Mouse (Mus musculus): ENCODE results near the gene Slc25a19. TPM values are rescaled to one million over a fixed set of nuclear protein-coding genes. Genes with fewer than 3 reads are reported as not detected.

Gene Slc25a19
- polyA plus RNA-seq, 2 experiments from 2014 or later = 93.6 to 98.8 TPM

DNA sequence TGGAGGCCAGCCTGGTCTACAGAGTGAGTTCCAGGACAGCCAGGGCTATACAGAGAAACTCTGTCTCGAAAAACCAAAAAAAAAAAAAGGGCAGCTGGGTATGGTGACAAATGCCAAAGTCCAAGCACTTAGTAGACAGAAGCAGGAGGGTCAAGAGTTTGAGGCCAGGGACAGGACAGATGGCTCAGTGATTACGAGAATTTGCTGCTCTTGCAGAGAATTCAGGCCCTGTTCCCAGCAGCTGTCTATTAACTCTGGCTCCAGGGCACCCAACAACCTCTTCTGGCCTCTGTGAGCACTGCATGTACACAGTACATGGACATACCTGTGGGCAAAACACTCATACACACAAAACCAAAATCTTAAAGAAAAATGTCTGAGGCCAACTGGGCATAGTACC is 10.1 kb downstream of the Slc25a19 start:
- ATAC-seq = no peak

DNA sequence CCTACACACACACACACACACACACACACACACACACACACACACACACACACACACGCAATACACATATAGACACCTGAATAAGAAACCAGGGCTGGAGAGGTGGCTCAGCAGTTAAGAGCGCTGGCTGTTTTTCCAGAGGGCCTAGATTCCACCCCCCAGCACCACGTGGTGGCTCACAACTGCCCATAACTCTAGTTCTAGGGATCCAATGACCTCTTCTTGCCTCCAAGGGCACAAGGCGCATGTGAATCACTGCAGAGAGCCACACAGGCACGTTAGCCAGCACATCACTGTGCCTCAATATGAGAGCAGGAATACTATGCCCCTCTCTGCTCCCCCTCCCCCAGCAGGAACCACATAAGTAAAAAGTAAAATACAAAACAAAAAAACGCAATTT is 11.2 kb downstream of the Slc25a19 start:
- ATAC-seq = no peak

DNA sequence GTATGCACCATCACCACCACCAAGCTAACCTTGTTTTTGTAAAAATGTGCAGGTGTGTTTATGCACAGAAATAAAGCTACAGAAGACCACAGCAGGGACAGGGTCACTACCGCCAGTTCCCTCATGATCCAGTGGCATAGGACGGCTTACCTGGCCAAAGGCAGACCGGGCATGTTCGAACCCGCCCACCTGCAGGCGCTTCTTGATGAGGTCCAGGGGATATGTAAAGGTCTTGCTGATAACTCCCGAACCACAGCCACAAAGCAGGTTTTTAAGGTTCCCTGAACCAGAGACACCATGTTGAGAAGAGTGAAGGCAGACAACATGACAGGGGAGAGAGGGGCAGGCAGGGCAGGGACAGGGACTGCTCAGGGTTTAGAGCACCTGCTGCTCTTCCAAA is 11.7 kb downstream of the Slc25a19 start:
- ATAC-seq = no peak

DNA sequence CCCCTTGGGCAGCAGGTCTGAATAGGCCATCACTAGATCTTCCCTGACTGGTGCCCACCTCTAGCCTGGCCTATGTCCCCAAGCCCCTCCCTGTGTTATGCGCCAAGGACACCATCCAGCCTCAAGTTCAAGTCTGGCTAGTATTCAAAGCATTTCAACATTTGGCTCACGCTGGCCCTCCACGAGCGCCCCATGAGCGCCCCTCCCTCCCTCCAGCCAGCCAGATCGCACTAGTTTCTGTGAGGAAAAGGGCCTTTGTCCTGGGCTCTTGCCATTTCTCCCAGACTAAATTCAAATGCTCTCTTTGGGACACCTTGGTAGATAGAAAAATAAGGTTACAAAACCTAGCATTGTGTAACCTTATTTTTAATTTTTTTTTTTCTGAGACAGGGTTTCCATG is 12.2 kb downstream of the Slc25a19 start:
- ATAC-seq = no peak

DNA sequence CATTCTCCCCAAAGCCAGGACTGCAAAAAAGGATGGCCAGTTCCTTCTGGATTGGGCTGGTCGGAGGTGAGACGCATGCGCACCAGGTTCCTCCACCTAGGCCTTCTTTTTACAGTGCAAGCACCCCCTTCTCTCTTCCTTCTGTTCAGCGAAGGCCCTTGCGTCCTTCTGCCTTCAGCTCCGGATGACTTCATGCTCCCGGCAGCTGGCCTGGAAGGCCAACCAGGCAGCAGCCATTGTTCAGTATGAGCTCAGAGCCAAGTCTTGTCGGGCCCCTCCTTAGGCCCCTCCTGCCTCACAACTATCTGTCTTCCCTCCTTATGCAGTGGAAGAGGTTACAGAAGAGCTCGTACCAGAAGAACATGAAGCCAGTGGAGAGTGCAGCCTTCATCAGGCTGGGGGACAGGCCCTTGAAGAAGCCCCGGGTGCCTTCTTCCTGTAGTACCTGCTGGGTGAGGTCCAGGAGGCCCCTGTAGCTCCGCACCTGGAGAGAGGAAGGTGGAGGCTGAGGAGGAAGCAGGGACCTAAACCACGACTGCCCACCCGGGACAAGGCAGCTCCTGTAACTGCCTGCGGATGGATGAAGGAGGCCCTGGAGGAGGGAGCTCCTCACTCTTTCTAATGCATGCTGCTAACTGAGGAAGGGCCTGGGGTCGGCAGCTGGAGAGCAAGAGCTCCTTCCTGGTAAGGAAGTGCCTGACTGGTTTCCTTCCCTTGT is 12.8 kb downstream of the Slc25a19 start:
- no peak for ATAC-seq

DNA sequence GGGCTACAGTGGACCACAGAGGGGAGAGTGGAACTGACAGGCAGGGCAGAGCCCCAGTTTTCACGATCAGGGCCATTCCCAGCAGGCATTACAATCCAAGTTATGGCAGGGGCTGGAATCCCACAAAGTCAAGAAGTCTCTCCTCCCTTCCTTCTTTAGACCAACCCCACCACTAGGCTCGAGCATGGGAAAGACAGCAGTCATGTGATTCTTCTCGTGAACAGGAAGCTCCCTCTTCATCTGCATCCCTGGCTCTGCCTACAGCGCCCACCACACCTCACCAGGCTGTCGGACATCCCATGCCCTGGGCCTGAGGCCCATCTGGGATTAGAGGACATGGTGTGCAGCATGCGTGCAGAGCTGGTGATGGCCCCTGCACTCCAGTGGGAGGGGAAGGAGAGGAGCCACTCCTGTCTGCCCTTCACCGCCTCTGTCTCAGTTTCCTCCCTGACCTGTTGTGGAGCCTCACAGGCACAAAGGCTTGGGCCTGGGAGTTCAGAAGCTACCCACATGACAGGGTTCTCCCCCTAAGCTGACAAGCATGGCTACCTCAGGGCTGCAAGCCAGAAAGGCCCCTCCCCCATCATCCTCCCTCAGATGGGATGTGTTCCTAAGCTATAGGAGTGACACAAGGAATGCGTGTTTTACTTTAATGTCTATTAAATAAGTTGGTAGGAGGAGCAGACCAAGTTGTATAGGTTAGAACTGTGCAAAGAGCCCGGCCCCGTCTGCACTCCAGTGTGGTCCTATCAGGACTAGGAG is 13.6 kb downstream of the Slc25a19 start:
- ATAC-seq = no peak

DNA sequence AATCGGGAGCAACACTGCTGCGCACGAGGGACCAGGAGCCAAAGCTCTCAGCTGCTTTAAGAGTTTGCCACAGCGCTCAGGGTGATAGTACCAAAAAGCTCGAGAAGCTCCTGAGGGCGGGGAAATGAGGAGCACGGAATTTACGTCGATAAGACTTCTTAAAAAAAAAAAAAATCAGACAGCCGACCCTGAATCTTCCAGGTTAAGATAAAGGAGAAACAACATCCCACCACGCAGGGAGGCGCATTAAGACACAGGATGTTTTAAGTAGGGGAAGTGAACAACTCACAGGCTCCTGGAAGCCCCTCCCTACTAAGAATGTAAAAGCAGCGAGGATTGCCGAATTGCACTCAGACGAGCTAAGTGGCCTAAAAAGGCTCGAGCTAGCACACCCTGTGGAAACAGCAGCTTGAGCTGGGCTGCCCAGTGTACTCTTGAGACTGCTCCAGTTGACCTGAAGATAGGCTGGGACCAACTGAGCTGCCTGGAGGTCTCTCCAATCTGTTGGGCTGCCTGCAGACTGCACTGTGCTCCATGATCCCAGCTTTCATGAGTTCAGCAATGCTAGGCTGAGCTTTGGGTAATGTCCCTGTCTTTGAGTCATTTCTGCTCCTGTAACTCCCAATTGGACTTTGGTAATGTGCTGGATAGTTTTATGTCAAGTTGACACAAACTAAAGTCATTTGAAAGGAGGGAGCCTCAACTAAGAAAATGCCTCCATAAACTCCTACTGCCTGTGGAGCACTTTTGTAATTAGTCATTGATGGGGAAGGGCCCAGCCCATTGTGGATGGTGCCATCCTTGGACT is 14.8 kb downstream of the Slc25a19 start:
- ATAC-seq = peak; percentile 59

DNA sequence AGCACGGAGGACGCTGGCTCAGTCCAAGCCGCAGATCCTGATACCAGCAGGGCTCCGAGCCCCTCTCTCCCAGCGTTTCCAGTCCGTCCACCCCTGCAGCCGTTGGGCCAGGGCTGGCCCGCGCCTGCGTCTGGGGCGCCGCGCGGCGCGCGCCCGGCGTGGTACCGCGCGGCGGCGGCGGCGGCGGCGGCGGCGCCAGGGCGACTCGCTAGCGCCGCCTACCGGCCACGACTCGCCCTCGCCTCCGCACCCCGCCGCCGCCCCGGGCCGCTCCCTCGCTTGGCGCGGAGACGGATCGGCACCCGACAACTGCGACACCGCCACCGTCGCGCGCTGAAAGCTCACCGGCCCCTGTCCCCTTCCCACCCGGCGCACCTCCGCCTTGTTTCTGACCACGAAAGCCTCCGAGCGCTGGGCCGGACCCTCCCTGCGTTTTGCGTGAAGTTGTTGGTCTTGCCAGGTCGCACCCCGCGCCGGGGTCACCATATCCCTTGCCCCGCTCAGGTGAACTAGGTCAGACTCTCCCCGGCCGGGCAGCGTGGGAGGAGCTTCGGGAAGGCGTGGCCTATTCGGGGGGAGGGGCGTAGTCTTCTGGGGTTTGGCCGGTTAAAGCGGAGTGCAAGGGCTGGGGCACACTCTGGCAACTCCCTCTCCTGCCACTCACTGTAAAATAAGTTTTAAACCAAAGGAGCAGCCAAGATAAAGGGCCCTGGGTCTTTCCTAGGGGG is 15.5 kb downstream of the Slc25a19 start, which contains the start of gene Mif4gd:
Mif4gd (minus strand) TSS at position 560 of the 728 bp plus-strand sequence.
- peak; percentile 88 for ATAC-seq

DNA sequence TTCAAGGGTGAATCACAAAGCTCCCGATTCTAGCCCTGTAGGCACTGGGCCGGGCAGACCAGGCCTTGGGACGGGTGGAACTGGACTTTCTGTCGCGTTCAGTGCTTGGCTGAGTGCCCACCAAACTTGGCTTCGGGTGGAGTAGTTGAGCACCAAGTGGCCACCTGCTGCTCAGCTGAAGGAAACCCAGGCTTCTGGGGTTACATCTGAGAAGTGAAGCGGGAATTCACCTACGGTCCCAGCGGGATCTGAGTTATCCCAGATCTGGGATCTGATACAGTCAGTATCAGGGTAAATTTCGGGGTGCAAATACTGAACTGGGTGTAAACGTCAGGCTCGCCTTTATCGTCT is 16.1 kb downstream of the Slc25a19 start:
- no peak for ATAC-seq

DNA sequence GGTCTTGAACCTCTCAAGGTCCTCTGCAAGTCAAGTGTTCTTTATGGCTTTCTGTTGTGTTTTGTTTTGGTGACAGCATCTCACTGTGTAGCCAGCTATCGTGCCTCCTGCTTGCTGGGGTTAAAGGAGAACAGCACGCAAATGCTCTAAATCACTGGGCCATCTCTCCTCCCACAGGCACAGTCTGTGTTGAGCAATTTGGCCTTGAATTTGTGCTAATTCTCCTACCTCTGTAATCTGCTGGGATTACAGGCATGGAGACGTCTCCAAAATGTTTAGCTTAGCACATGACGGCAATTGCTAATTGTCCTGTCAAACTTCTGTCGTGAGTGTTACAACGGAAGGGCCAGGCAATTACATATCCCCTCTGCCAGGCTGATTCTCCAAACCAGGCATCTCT is 16.9 kb downstream of the Slc25a19 start:
- ATAC-seq = no peak

DNA sequence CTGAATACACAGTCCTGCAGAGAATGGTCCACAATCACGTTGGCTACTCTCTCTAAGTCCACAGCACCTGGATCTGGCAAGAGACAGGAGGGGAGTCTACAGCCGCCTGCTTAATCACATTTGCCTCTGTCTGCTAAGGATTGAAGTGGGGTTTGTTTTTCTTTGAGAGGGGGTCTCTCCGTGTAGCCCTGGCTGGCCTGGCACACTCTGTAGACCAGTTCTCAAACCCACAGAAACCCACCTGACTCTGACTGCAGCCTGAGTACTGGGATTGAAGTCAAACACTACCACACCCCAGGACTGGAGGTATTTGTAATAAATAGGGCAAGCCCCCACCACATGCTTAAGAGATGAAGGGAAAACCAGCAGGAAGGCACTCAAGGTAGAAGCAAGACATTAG is 18.5 kb downstream of the Slc25a19 start:
- ATAC-seq = no peak

DNA sequence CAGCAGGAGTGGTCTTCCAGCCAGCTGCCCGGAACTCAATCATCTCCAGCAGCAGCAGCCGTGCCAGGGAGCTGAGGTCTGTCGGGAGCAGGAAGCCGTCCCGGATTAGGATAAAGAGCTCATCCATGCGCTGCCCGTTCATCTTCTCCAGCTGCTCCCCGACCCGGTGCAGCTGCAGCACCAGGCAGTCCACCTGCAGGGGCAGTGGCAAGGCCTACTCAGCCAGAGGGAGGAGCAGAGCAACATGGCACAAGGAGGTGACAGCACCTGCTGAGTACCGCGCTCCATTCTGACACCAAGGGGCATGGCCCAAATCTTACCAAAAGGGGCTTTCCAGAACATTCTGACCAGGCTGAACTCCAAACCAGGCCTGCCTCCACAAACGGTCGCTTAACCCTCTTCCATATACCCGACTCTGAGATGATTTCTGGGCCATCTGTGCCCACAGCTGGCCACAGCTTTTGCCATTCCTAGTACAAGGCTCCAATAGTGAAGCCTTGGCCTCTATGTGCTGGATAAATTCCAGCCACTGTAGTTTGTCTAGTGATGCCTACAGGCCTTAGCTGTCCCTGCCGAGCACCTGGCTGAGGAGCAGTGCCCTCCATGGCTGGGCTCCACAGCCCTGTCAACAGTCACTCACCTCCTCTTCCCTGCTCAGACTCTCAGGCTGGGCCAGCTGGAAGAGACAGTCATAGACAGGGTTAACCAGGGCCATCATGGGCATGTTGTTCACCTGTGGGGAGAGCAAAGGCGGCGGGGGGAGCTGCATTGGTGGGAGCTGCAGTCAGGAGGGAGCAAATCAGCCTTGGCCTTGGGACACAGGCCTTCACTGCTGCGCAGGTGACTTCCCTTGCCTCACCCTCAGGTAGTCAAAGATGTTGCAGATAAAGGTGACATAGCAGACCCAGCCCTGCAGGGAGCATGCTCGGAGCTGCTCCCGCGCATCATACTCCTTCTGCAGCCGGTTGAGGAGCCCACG is 19.4 kb downstream of the Slc25a19 start:
- no peak for ATAC-seq

DNA sequence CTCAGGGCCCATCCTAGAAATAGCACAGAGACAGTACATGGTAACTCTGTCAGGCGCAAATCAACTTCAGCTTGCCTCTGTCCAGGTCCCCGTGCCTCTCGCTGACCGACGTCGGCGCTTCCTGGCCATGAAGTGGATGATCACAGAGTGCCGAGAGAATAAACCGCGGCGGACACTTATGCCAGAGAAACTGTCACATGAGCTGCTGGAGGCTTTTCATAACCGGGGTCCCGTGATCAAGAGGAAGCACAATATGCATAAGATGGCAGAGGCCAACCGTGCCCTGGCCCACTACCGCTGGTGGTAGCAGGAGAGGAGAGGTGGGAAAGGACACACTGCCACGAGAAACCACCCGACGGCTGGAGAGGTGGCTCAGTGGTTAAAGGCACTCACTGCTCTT is 21.4 kb downstream of the Slc25a19 start:
- no peak for ATAC-seq

DNA sequence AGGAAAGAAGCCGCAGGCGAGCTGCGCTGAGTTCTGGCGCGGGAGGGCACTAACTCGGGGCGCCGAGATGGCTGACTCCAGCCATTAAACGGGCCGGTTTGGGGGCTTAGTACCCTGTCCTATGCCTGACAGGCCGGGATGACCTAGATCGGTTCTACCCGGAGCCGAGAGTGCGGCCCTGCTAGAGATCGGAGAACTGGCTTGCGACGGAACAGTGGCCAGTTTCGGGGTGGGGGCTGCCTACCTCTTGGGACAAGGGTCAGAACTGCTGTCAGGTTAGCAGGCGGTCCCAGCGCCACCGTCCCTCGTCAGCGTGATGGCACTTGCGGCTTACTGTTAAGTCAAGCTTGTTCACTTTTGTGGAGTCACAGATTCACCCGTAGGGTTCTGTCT is 23.8 kb downstream of the Slc25a19 start:
- ATAC-seq = no peak

DNA sequence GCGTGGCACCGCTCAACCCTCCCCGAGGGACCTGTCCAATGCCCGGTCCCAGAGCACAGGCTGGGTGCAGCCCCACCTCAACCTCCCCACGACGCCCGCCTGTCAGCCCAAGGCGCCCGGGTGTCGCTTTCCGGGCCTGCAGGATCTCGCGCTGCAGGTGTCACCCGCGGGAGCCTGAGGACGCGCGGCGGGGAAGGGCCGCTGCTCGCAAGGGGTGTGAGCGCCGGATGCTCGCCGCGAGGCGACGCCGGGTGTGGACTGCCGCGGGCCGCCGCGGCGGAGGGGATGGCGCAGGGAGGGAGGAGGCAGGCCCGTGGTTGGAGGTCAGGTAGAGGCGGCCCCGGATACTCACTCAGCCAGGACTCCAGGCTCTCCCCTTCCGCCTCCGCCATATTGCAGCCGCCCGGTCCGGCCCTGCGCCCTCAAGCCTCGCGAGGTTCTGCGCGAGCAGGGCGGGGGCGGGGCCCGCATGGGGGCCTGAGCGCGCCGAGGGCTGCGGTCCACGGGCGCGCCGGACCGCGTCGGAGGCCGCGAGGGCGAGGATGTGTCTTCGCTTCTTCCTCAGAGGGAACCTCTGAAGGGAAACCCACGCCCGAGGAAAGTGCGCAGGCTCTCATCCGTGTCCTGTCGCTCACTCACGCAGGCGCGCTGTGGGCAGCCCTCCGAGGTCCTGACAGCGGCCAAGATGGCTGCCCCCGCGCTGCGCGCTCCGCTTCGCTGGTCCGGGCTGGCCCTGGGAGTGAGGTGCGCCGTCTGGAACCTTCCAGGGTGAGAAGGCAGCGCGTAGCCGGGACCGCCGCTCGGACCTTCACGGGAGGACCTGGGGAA is 24.4 kb downstream of the Slc25a19 start, which contains the start of the genes Mrps7 and Gga3:
Mrps7 (plus strand) TSS at position 450 of the 828 bp plus-strand sequence.
Gga3 (minus strand) TSS at position 576 of the 828 bp plus-strand sequence.
- peak; percentile 95 for ATAC-seq

DNA sequence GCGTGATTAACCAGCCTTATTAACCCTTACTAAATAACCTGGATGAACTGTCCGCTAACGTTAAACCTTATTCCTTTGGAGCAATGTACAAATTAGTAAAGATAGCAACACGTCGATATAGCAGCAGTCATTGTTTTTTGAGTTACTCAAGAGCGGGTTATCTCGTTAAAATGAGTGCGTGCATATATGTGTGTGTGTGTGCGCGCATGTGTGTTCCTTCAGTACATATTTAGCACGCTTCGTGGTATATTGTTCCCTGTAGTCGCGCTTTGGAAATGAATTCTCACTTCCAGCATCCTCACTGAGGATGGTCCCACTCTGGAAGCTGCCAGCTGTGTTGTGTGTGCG is 25.0 kb downstream of the Slc25a19 start:
- no peak for ATAC-seq

DNA sequence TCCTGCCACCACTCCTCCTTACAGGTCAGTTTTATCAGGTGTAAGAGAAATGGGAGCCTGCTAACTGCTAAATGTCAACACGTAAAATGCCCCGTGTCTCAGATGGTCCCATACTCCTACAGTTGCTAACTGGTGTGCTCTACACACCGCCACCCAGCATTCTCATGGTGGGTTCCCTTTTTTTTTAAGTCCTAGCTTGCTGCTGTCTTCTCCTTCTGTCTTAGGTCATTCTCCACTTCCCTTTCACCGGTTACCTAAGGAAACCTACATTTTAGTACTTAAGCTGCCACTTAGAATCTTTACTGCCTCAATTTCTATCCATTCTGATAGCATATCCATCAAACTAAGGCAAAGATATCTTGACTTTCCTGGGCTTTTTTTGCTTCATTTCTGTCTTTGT is 26.9 kb downstream of the Slc25a19 start:
- ATAC-seq = no peak

DNA sequence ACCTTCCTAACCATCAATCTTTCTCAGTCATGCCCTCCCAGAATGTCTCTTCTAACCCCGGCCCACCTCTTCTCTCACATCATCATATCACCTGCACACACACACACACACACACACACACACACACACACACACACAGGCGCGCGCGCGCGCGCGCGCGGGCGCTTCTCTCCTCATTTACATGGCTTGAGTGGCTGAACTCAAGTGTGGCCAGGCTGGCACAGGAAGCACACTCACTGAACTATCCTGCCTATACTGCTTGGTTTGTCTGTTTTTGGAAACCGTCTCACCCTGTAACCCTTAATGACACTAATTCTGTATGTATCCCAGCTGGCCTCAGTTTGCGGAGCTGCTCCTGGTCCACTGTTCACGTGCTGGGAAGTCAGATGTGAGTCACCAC is 27.4 kb downstream of the Slc25a19 start:
- no peak for ATAC-seq

DNA sequence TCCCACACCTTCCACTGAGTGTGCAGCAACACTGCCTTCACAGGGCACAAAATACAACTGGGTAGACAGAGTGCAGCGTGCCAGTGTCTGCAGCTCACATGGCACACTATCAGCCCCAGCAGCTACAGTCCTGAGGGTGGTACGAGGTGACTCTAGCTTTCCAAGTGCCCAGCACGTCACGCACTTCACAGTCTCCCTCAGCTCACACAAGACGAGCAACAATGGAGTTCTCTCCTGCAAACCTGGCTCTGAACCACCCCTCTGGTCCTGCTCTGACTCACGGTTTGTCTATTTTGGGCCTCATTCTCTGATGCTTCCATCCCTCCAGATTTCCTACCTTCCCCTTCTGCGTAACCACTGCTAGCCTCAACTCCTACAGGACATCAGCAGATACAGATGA is 28.4 kb downstream of the Slc25a19 start:
- ATAC-seq = no peak

DNA sequence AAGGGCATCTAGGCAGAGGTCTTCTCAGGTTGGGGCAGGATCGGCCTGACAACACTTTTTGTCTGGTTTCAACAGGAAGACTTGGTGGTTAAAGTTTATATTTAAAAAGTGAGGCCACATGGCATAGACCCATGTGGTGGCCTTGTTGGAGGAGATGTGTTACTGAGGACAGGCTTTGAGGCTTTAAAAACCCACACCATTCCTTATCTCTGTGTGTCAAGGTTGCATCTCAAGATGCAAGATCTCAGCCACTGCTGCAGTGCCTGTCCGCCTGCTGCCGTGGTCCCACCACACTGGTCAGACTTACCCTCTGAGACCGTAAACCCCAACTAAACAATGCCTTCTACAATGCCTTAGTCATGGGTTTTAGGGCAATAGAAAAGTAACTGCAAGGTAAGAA is 29.8 kb downstream of the Slc25a19 start:
- no peak for ATAC-seq

DNA sequence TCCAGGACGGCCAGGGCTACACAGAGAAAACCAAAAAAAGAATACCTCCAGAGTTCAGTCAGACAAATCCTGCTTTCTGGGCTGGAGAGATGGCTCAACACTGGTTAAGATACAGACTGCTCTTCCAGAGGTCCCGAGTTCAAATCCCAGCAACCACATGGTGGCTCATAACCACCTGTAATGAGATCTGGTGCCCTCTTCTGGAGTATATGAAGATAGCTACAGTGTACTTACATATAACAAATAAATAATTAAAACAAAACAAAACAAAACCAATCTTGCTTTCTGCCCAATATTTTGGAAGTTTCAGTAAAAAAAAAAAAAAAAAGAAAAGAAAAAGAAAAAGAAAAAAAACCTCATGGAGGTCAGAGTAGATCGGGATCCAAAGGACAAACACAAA is 32.9 kb downstream of the Slc25a19 start:
- no peak for ATAC-seq
